Mouse (Mus musculus) gastrocnemius, adult 18-20 months (tissue): ENCODE results near the gene Gm29776. TPM values are rescaled to one million over a fixed set of nuclear protein-coding genes. Genes with fewer than 3 reads are reported as not detected.
A peak's percentile ranks its signal among the peaks of the same experiment; 100 is the strongest.

Experiments used
- DNase-seq: peaks from one replicate; pipeline ENCODE4 v3.0.0; 2021; ENCODE audit warnings: low spot score
- long read RNA-seq, 2 experiments: library from polyadenylated mRNA; stranded (forward); transcript quantifications; one replicate each; pipeline ENCODE4 v2.0.0; 2021
- total RNA-seq, 2 experiments: library from RNA; stranded (reverse); gene quantifications; 2 replicates each; pipeline ENCODE4 v1.2.3; 2021

Gm29776 gene
- not detected for total RNA-seq
- long read RNA-seq, experiment 1: 0 reads
- long read RNA-seq, experiment 2: 0 reads

GRCm38 (mm10) chr14:54698733-54699132, at the start of gene Gm29776:
TSS of gene Gm29776 (minus strand) at chr14:54698833.
- no peak for DNase-seq

- DNase-seq: no peak
Observed at GRCm38 (mm10) chr14:54746038-54746437, 47.4 kb upstream of the Gm29776 start.

- no peak for DNase-seq
Observed at GRCm38 (mm10) chr14:54744473-54744872, 45.8 kb upstream of the Gm29776 start.

DNA sequence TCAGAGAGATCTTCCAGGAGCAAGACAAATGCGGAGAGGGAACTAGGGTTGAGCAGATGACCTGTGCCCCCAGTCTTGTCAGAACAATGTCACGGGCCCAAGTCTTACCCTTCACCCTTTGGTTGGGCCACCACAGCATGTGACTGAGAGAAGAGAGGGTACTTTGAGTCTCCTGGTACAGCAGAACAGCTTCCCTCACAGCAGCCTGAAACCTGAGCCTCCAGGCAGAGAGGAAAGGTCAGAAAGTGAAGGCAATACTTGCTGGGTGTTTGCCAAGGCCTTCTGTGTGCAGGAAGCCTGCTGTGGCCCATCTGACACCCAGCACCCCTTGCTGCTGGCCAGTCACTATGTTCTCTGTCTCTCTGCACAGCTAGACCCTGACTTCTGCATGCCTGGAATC, 43.7 kb upstream of the Gm29776 start:
- peak; percentile 90 for DNase-seq

GRCm38 (mm10) chr14:54741721-54742120, 43.1 kb upstream of the Gm29776 start:
- no peak for DNase-seq

GRCm38 (mm10) chr14:54737634-54738033, 39.0 kb upstream of the Gm29776 start:
- DNase-seq: no peak

DNA sequence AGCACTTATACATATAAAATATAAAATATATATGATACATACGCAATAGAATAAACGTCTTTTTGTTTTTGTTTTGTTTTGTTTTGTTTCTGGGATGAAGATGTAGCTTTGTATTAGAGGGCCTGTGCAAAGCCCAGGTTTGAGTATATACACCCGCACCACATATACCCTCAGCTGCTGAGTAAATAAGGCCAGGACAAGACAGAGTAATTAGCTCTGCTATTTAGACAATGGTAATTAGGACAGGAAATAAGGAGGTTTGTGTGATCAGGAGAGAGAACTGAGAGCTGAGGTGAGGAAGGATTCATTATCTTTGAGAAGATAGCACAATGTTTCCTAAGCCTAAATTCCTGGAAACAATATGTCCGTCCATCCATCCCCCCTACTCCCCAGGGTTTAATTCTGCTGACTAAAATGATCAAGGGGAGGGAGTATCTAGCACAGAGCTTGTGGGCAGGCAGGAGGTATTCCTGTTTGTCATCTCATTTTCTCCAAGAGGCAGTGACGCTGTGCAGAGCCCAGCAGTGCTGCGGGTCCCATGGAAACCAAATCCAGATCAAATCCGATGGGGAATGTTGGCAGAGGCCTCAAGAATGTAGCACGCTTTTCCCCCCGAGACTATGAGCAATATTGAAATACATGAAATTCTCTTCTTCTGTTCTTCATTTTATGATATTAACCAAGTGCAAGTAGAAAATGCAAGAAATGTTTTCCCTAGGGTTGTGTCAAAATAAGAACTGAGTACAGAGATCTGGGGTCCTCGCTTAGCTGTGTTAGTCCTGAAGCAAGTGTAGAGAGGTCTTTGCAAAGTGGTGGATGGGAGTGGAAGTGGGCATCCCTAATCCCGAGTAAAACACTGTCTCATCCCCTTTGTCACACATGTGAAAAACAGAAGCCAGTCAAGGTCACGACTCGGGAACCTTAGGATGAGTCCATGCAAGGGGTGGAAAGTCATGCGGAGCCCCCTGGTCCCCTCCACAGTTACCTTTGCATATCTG, 38.2 kb upstream of the Gm29776 start:
- DNase-seq: no peak

DNA sequence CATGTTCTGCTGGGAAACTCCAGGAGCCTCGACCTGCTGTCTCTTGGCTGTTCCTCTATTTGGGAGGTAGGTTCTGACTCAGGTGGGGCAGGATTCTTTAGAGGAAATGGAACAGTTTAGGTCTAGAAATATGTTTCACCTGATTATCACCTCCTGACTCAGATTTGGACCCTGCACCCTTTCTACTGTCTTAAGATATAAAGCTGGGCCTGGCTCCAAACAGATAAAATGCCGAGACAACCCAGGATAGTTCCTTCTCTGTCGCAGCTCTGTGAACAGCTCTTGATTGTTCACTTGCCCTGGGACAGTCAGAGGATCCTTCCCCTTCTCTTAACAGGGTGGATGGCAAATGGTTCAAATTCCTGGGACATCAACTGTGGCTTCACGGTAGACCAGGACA, 36.6 kb upstream of the Gm29776 start:
- no peak for DNase-seq

DNA sequence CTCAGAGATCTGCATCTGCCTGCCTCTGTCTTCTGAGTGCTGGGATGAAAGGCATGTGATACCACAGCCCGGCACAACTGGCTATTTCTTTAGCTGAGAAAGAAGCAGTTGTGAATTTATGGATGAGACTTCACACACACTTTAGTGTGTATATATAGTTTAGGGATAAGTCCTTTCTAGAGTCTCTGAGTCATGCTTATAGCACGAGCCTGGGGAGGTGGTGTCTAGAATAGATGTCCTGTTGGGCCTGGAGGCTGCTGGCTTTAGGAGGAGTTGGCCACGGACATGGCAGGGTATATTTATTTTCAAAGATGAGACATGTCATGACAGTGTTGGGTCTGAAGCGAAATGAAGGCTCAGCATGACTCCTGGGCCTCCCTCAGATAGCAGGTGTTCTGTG, 35.4 kb upstream of the Gm29776 start:
- DNase-seq: no peak

GRCm38 (mm10) chr14:54732206-54732605, 33.6 kb upstream of the Gm29776 start:
- no peak for DNase-seq

- no peak for DNase-seq
Observed at GRCm38 (mm10) chr14:54730305-54730704, 31.7 kb upstream of the Gm29776 start.

GRCm38 (mm10) chr14:54728823-54729653, 30.4 kb upstream of the Gm29776 start:
- no peak for DNase-seq

- no peak for DNase-seq
Observed at GRCm38 (mm10) chr14:54727565-54727964, 28.9 kb upstream of the Gm29776 start.

- no peak for DNase-seq
Observed at GRCm38 (mm10) chr14:54724049-54724448, 25.4 kb upstream of the Gm29776 start.

- no peak for DNase-seq
Observed at GRCm38 (mm10) chr14:54721711-54722110, 23.1 kb upstream of the Gm29776 start.

GRCm38 (mm10) chr14:54720654-54721350, 22.2 kb upstream of the Gm29776 start:
- peak; percentile 65 for DNase-seq

- no peak for DNase-seq
Observed at GRCm38 (mm10) chr14:54720041-54720440, 21.4 kb upstream of the Gm29776 start.

DNA sequence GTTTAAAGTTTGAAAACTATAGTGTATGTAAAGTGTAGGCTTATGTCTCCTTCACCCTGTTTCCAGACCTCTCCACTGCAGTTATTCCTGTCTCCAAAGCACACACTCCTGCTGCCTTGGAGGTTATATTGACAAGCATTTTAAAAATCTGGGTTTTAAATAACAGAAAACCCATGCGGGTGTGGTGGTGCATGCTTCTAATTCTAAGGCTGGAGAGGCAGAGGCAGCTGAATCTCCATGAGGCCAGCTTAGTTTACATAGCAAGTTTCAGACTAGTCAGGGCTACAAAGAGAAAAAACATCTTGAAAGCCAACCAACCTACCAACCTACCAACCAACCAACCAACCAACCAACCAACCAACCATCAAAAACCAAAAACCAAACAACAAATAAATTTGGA, 16.8 kb upstream of the Gm29776 start:
- DNase-seq: no peak

DNA sequence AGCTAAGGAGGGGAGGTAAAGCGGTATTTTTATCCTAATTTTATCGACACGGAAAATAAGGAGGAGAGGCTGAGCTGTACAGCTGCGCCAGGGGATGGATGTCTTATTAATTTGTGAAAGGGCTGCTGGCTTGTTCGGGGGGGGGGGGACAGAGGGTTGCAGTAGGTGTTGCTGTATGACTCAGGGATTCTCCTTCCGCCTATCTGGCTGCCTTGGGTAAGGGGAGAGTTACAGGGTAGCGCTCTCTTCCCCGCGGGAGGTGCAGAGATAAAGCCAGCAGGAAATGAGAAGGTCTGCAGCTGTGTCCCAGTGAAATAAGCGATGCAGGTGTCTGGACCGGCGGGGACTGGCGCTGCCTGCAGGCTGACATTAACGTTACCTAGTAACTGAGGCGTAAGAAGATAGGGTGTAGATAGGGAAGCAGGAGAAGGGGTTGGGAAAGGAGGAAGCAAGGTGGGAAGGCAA, 16.0 kb upstream of the Gm29776 start:
- DNase-seq: peak; percentile 23

- peak; percentile 69 for DNase-seq
Observed at GRCm38 (mm10) chr14:54714121-54714520, 15.5 kb upstream of the Gm29776 start.

- no peak for DNase-seq
Observed at GRCm38 (mm10) chr14:54712861-54713260, 14.2 kb upstream of the Gm29776 start.
